Mouse (Mus musculus) heart, embryonic 15.5 days (tissue): Measurements from ENCODE around the gene Ehmt2. TPM values are rescaled to one million over a fixed set of nuclear protein-coding genes. Genes with fewer than 3 reads are reported as not detected.

Experiments used
- ATAC-seq: fragments of 200-750 bp; cut with Nextera tagmentation; replicated peaks from 2 replicates; pipeline ENCODE4 v1.8.0; 2017; ENCODE audit warnings: low read depth, moderate TSS enrichment; ENCODE audit not compliant: insufficient number of reproducible peaks, insufficient read depth, low FRiP score
- H3K27ac ChIP-seq: fragments of 300-500 bp; sonication (generic); 2 replicates; pipeline ENCODE4 v1.5.1; 2015; ENCODE audit warnings: mild to moderate bottlenecking, inconsistent platforms
- H3K27me3 ChIP-seq: fragments of 300-500 bp; sonication (generic); 2 replicates; pipeline ENCODE4 v1.6.1; 2015; ENCODE audit warnings: inconsistent platforms
- H3K36me3 ChIP-seq: fragments of 300-500 bp; sonication (generic); 2 replicates; pipeline ENCODE4 v1.6.1; 2015; ENCODE audit warnings: mild to moderate bottlenecking, inconsistent platforms
- H3K4me1 ChIP-seq: fragments of 300-500 bp; sonication (generic); replicated peaks from 2 replicates; pipeline ENCODE4 v1.6.1; 2015; ENCODE audit warnings: inconsistent platforms
- H3K4me2 ChIP-seq: fragments of 300-500 bp; sonication (generic); 2 replicates; pipeline ENCODE4 v1.6.1; 2015; ENCODE audit warnings: inconsistent platforms, mild to moderate bottlenecking, moderate library complexity
- H3K4me3 ChIP-seq: fragments of 300-500 bp; sonication (generic); 2 replicates; pipeline ENCODE4 v1.5.1; 2015; ENCODE audit warnings: mild to moderate bottlenecking, inconsistent platforms
- H3K9ac ChIP-seq: fragments of 300-500 bp; sonication (generic); 2 replicates; pipeline ENCODE4 v1.6.1; 2015; ENCODE audit warnings: mild to moderate bottlenecking, inconsistent platforms
- H3K9me3 ChIP-seq: fragments of 300-500 bp; sonication (generic); replicated peaks from 2 replicates; pipeline ENCODE4 v1.6.1; 2016; ENCODE audit warnings: inconsistent platforms
- WGBS: fragments of 180-500 bp; shearing (Covaris S2); methylation state at CpG from one replicate; pipeline ENCODE4 v1.1.7; 2015; ENCODE audit warnings: mixed read lengths; 5-methylcytosine and 5-hydroxymethylcytosine counted together
- polyA plus RNA-seq: library from polyadenylated mRNA; unstranded; fragments of >200 nt; fragmentation: Nextera tagmentation; extraction: Ambion mirVana; gene quantifications from 2 replicates; pipeline ENCODE4 v1.2.1, GENCODE M21; 2015

Ehmt2 gene
- polyA plus RNA-seq, 1 experiment from 2014 or later, result 31.7 TPM

- H3K27me3 ChIP-seq, result 0 out of 2 replicates have a peak, but pooled peaks cover 18% of the 10 kb centered on the region
- no peaks in the 10 kb centered on the region for H3K36me3 ChIP-seq
- H3K27ac ChIP-seq, result no peak overlapping the region
- H3K4me3 ChIP-seq, result no peak overlapping the region
- 53% methylated on average over 7 of the region's 7 CpGs for WGBS
- H3K9ac ChIP-seq, result no peak overlapping the region
- H3K4me1 ChIP-seq, result no peaks in the 10 kb centered on the region
- no peak overlapping the region for H3K4me2 ChIP-seq
- ATAC-seq, result no peak
- H3K9me3 ChIP-seq, result no peaks in the 10 kb centered on the region
Observed at GRCm38 (mm10) chr17:34865981-34866380, 32.3 kb upstream of the Ehmt2 start.

GRCm38 (mm10) chr17:34874321-34874720 is 23.9 kb upstream of the Ehmt2 start:
- H3K36me3 ChIP-seq, result no peaks in the 10 kb centered on the region
- no peaks in the 10 kb centered on the region for H3K9me3 ChIP-seq
- H3K27me3 ChIP-seq, result no peaks in the 10 kb centered on the region
- peaks cover 2% of the 10 kb centered on the region; the same call in 1 of the 2 replicates for H3K4me1 ChIP-seq
- no peak for ATAC-seq
- 85% methylated on average over 6 of the region's 6 CpGs for WGBS
- no peak overlapping the region for H3K27ac ChIP-seq
- no peak overlapping the region for H3K9ac ChIP-seq
- no peak overlapping the region for H3K4me3 ChIP-seq
- no peak overlapping the region for H3K4me2 ChIP-seq

- H3K27me3 ChIP-seq, result no peaks in the 10 kb centered on the region
- H3K4me2 ChIP-seq, result 0 out of 2 replicates have a peak within 1 kb of the TSS, but pooled peaks have one; percentile 1
Observed at GRCm38 (mm10) chr17:34879336-34879879, 18.9 kb upstream of the Ehmt2 start, which contains the start of gene Zbtb12. Gene Zbtb12 (plus strand): TSS chr17:34879483.

GRCm38 (mm10) chr17:34881166-34881565 is 17.1 kb upstream of the Ehmt2 start:
- no peak for ATAC-seq
- no peak overlapping the region for H3K27ac ChIP-seq
- no peaks in the 10 kb centered on the region for H3K36me3 ChIP-seq
- no peak overlapping the region for H3K9ac ChIP-seq
- H3K4me1 ChIP-seq, result peaks cover 10% of the 10 kb centered on the region
- H3K4me3 ChIP-seq, result no peak overlapping the region
- no peaks in the 10 kb centered on the region for H3K9me3 ChIP-seq
- H3K4me2 ChIP-seq, result no peak overlapping the region
- no peaks in the 10 kb centered on the region for H3K27me3 ChIP-seq

More at GRCm38 (mm10) chr17:34879336-34879879, 18.9 kb upstream of the Ehmt2 start, which contains the start of gene Zbtb12:
- Histone ChIP-seq H3K36me3 (no peaks in the 10 kb centered on the region), H3K9ac (no peak within 1 kb of the TSS), H3K9me3 (no peaks in the 10 kb centered on the region), H3K27ac (no peak within 1 kb of the TSS), H3K4me1 (peaks cover 10% of the 10 kb centered on the region), H3K4me3 (no peak within 1 kb of the TSS)
- 54% methylated on average over 11 of the region's 11 CpGs for WGBS
- no peak for ATAC-seq

GRCm38 (mm10) chr17:34881683-34882310 is 16.5 kb upstream of the Ehmt2 start, which contains the start of gene Gm20547:
Gene Gm20547 (minus strand): TSS chr17:34882042.
- H3K4me2 ChIP-seq, result peak within 1 kb of the TSS; percentile 46
- H3K9me3 ChIP-seq, result no peaks in the 10 kb centered on the region
- H3K36me3 ChIP-seq, result no peaks in the 10 kb centered on the region
- no peaks in the 10 kb centered on the region for H3K27me3 ChIP-seq
- H3K27ac ChIP-seq, result no peak within 1 kb of the TSS
- no peak within 1 kb of the TSS for H3K4me3 ChIP-seq
- WGBS, result 15% methylated on average over 15 of the region's 15 CpGs
- no peak within 1 kb of the TSS for H3K9ac ChIP-seq
- H3K4me1 ChIP-seq, result peaks cover 10% of the 10 kb centered on the region
- ATAC-seq, result no peak

- H3K4me2 ChIP-seq, result no peak overlapping the region
- no peaks in the 10 kb centered on the region for H3K27me3 ChIP-seq
- no peaks in the 10 kb centered on the region for H3K9me3 ChIP-seq
- no peaks in the 10 kb centered on the region for H3K36me3 ChIP-seq
- no peak overlapping the region for H3K9ac ChIP-seq
- H3K27ac ChIP-seq, result no peak overlapping the region
- ATAC-seq, result no peak
- H3K4me1 ChIP-seq, result peaks cover 10% of the 10 kb centered on the region
- no peak overlapping the region for H3K4me3 ChIP-seq
- 70% methylated on average over 3 of the region's 3 CpGs for WGBS
Observed at GRCm38 (mm10) chr17:34883332-34883731, 14.9 kb upstream of the Ehmt2 start.

- no peaks in the 10 kb centered on the region for H3K9me3 ChIP-seq
- peaks cover 6% of the 10 kb centered on the region for H3K4me1 ChIP-seq
- H3K4me2 ChIP-seq, result no peak overlapping the region
- no peak overlapping the region for H3K9ac ChIP-seq
- no peaks in the 10 kb centered on the region for H3K36me3 ChIP-seq
- H3K27ac ChIP-seq, result no peak overlapping the region
- no peak overlapping the region for H3K4me3 ChIP-seq
- ATAC-seq, result no peak
- no peaks in the 10 kb centered on the region for H3K27me3 ChIP-seq
- 83% methylated on average over 6 of the region's 6 CpGs for WGBS
Observed at GRCm38 (mm10) chr17:34884704-34885103, 13.6 kb upstream of the Ehmt2 start.

- Histone ChIP-seq H3K4me1 (peaks cover 6% of the 10 kb centered on the region), H3K27ac (no peak overlapping the region), H3K36me3 (no peaks in the 10 kb centered on the region), H3K27me3 (no peaks in the 10 kb centered on the region), H3K9me3 (no peaks in the 10 kb centered on the region), H3K4me3 (no peak overlapping the region), H3K9ac (no peak overlapping the region), H3K4me2 (no peak overlapping the region)
- no peak for ATAC-seq
- 47% methylated on average over 3 of the region's 3 CpGs for WGBS
Observed at GRCm38 (mm10) chr17:34885615-34886014, 12.7 kb upstream of the Ehmt2 start.

GRCm38 (mm10) chr17:34887942-34888341 is 10.3 kb upstream of the Ehmt2 start:
- Histone ChIP-seq H3K9ac (no peak overlapping the region), H3K27ac (no peak overlapping the region), H3K4me1 (no peaks in the 10 kb centered on the region), H3K36me3 (no peaks in the 10 kb centered on the region), H3K27me3 (no peaks in the 10 kb centered on the region), H3K9me3 (no peaks in the 10 kb centered on the region), H3K4me3 (no peak overlapping the region), H3K4me2 (no peak overlapping the region)
- WGBS, result 80% methylated on average over 5 of the region's 5 CpGs
- ATAC-seq, result no peak

- Histone ChIP-seq H3K9ac (no peak overlapping the region), H3K36me3 (no peaks in the 10 kb centered on the region), H3K4me1 (peaks cover 11% of the 10 kb centered on the region), H3K27ac (no peak overlapping the region), H3K4me3 (no peak overlapping the region), H3K4me2 (no peak overlapping the region), H3K27me3 (no peaks in the 10 kb centered on the region), H3K9me3 (no peaks in the 10 kb centered on the region)
- 79% methylated on average over 12 of the region's 12 CpGs for WGBS
- ATAC-seq, result no peak
Observed at GRCm38 (mm10) chr17:34890074-34890743, 8.1 kb upstream of the Ehmt2 start.

- Histone ChIP-seq H3K4me3 (no peak overlapping the region), H3K4me1 (peaks cover 22% of the 10 kb centered on the region), H3K4me2 (no peak overlapping the region), H3K9ac (no peak overlapping the region), H3K27ac (no peak overlapping the region), H3K36me3 (peaks cover 3% of the 10 kb centered on the region; the same call in 1 of the 2 replicates), H3K9me3 (no peaks in the 10 kb centered on the region), H3K27me3 (no peaks in the 10 kb centered on the region)
- no peak for ATAC-seq
- WGBS, result 92% methylated on average over 2 of the region's 2 CpGs
Observed at GRCm38 (mm10) chr17:34891377-34891776, 6.9 kb upstream of the Ehmt2 start.
